Mouse (Mus musculus): ENCODE measurements at regions not wholly inside any gene's neighbourhood (a gene's known extent, or its start where the extent isn't known, plus 50 kb on each side); places are given as distances from the start of the nearest gene placed in this dataset.

DNA sequence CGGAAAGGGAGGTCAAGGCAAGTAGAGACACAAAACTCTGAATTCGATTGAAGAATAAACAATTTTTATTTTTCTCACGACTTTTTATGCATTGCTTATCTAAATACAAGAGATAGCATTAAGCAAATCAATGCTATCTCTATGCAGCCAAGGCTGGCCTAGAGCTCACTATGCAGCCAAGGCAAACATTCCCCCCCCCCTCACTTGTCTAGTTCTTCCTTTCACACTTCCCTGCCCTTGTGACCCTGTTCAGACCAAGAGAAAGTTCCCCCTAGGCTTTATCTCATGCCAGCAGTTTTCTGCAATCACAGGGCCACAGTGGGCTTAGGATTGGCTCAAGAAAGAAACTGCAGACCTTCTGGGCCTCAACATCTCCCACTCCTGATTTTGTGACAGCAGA is 417.9 kb upstream of the Rag2 start:
- DNase-seq, result no peak

DNA sequence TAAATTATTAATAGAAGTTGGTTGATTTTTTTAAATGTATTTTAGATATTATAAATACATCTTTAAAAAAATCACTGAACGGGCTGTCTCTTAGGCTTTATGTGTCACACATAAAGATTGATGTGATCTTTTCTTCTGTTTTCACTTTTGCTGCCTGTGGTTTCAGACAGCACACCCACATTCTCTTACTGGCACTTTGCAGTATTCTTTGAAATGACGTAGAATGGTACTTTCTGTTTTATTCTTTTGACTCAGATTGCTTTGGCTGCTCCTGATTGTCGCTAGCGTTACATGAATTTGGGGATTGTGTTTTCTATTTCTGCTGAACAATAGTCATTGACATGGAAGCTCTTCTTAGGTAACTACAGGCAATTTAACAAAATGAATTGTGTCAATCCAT is 415.4 kb upstream of the Rag2 start:
- DNase-seq, result no peak

DNA sequence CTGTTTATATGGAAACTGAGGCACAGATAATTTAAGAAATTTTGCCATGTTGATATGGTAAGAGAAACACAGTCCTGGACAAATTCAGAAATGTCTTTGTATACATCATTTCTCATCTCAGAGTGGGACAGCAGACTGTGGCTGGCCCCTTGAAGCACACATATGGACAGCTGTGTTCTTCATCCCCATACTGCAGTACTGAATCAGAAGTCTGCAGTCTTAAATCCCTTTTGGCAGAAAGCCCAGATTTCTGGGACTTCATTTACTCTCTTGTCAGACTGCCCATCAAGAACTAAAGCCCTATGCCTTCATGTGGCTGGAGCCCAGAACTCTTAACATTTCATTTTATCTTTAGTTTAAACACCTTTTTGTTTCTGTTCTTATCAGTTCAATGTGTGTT is 403.8 kb upstream of the Rag2 start:
- DNase-seq, result no peak

DNA sequence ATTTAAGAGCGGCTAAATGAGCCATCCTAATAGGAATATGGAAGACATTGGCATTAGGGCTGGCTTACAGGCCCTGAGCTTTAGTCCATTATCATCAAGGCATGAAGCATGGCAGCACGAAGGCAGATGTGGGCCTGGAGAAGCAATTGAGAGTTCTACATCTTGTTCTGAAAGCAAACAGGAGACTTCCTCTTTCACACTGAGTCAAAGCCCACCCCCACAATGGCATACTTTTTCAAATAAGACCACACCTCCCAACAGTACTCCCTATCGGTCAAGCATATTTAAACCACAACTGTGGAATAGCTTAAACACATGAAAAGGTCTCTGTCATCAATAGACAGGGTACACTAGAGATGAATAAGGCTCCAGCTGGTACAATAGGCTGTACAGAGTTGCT is 381.5 kb upstream of the Rag2 start:
- DNase-seq, result no peak

DNA sequence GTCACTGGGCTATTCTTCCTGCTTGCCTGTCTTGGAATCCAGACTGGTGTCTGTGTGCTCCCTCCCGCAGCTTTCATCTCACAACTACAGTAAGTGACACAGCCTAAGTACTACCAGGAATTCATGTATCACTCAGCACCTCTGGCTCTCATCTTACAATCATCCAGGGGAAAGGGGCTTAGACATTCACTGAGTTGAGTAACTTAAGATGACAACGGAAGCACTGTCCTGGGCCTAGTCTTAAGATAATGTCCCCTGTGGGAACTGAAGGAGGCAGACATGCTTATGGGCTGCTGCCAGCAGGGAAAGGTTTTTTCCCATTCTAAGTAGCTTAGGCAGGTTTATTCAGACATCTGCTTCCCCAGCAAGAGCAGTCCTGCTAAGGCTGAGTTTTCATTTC is 377.4 kb upstream of the Rag2 start:
- DNase-seq, result no peak

DNA sequence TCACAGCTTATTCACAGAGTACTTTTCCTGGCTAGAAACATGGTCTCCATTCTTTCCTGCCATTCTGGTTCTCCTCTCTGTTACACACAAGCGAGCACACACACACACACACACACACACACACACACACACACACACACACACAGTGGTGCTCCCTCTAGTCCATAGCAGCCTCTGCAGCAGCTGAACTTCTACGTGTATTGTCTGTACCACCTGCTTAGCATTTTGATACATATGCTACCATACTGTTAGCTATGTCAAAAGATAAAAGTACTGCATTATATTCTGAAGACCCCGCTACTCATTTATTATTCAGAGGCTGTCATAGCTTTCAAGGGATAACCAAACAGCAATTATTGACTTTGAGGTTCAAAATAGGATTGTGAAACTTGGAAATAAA is 372.3 kb upstream of the Rag2 start:
- no peak for DNase-seq

DNA sequence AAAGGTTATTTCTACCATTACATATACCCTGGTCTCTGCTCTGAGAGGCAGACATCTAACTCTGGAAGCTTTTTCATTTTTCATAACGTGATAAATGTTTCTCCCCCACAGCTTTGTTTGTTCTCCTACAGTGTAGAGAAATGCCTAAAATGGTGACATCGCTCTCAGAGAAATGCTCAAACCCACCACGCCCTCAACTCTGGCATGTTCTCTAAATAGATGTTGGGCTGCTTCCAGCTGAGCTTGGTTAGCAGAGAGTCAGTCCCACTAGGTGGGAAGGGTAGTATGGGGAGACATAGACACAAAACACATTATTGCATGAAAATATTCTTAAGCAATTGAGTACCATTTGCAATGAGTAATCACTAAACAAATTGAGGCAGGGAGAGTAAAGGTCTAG is 368.1 kb upstream of the Rag2 start:
- DNase-seq, result peak; percentile 27

DNA sequence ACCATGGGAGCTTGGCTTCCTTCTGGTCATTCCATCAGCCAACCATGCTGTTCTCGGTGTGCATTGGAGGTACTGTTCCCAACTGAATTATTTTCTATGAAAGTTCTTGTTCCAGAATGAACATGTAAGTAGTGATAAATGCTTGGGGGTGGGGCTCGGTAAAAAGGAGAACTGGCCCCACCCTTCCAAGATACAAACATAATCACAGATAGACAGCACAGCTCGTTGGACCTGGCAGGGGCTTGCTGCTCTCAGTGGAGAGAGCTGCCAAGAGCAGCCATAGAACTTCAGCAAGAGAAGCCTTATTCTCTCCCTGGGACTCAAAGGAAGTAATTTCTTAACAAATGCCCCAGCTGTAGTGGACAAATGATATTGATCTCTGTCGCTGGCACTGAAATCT is 360.6 kb upstream of the Rag2 start:
- DNase-seq, result no peak

DNA sequence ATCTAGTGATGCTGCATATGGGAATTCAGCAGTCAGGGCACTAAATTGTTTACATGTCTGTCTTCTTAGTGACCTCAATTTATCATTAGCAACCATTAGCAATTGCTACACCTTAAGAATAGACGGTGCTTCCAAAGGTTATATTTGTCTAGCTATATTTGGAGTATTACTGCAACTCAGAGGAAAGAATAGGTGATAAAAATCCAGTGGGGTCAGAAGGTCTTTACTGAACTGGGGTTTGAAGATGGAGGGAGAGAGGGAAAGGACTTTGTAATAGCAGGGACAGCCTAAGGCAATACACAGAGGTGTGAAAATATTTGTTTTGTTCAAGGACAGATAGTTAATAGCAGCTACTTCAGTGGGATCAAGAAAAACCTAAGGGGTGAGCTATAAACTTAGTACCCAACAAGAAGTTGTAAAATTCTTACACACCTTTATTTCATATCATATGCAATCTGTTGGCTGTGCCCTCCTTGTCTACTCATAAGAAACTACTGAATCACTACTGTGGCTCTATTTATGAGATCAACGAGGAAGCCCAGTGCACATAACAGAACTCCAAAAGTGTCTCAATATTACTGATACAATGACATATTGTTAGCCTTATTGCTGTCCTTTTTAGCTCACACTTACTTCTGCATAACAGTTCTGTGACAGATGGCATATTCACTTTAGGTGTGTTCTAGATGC is 357.7 kb upstream of the Rag2 start:
- no peak for DNase-seq

DNA sequence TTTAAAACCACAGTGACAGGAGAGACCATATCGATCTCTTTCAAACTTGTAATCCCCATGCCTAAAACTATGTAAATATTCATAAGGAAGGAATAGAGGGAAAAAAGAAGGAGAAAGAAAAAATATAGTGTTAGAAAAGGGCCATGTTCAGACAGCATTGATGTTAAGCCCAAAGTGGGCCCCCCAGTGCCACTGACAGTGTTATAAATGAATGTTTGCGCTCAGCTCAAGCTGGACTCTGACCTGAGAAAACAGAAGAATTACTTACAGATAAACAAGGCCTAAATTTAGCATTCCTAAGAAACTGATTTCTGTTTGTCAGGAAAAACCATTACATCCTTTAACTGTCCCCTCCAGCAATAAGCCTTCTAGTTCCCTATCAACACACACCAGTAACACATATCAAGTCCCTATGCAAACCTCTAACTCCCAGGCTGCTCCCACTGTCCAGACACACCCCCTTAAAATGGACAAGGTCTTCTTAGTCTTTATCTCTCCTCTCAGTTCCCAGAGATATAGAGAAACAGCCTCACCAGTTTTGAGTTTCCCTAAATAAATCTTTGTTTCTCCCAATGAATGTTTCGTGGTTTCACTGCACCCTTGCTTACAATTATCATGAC is 350.4 kb upstream of the Rag2 start:
- DNase-seq, result no peak

DNA sequence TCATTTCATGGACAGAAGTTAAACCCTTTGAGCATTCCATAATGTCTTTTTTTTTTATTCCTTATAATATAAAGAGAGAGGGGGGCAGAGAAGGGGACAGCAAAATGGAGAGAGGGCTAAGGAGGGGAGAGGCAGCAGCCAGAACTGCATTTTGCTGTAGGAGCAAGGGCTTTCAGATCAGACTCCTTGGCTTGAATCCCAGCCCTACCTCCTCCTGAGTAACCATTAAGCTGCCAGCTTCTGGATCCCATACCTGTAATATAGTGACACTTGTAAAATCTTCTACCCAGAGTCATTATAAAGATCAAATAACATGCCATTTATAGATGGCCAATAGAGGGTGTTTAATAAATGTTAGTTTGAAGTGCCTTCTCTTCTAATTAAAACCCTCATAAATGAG is 339.6 kb upstream of the Rag2 start:
- DNase-seq, result no peak

DNA sequence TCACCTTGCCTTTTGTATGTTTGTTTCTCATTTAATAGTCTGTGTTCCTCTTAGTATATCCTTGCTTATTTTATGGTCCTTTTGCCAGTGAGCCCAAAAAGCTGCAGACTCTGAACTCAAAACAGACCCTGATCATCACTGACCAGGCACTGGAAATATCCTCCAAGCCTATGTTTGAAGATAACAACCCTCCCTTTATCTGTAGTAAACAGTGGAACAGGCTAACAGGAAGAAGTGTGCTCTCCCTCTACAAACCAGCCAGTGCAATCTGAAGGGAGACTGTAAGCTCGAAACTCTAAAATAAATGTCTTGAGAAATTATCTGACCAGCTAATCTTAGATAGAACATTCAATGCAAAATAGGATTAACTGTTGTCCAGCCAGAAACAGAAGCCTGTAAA is 336.4 kb upstream of the Rag2 start:
- no peak for DNase-seq

DNA sequence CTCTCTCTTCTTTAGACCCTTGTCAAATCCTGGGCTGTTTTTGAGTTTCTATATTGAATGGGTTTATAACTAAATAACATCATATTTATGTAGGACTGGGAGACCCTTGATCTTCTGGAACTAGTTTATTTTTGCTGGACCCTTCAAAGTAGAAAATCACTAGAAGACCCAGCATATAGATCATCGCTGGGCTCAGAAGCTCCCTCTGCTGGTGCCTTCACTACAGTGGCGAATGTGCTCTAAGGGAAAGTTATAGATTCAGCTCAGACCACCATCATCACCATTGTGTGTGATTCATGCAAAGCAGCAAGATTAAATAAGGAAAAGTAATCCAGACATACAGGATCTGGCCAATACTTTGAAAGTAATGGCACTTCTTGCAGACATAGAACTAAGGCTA is 335.4 kb upstream of the Rag2 start:
- DNase-seq, result peak; percentile 12

DNA sequence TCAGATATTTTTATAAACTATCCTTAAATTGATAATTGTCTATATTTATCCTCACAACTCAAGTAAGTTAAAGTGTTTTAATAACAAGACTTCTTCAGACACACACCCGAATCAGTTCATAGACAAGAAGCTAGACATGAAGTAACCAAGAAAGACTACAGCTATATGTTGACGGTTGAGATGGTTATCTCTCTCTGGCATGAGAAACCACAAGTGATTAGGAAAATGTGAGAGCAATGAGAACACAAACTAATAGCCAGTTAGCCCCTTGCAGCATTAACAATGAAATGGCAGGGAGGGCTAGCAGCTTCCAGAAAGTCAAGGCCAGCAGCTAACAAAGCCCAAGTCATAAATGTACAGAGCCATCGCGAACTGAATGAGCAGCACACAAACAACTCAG is 333.8 kb upstream of the Rag2 start:
- DNase-seq, result no peak

DNA sequence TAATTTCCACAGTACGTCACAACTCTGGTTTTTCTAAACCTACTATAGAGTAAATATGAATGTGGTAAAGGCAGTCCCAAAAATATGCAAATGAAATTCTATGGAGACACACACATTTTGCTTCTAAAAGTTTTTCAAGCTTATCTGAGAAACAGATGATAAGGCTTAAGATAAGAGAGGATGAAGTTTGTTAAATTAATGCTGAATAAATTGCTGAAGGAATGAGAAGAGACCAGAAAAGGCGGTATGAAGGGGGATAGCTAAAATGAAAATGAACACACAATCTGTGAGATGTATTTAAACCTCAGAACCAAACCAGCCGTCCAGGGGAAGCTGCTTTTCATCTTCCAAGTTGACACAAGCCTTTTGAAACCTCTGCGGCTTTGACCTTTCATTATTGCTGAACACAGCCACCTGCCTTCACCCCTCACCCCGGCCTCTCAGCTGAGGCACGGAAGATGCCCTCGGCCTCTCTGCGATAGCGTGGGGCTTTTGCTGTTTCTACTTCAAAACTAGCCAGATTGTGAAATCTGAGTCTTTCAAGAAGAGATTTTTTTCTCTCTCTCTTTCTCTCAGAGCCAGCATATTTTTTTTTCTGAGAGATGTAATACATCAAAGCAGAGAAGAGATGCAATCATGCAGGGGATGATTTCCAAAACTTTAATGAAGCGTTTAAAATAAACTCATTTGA is 328.7 kb upstream of the Rag2 start:
- DNase-seq, result no peak

DNA sequence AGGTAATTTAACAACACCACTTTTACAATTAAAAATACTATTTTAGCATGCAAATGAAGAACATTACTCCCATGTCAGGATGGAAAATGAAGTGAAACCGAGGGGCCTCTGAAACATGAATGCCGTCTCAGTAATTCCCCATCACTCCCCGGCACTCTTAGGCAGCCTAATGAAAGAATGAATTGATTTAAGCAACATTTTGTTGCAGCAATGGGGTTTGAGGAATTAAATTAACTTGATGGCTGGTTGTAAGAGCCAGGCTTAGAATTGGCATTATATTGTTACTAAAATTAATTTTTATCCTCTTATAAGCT is 328.2 kb upstream of the Rag2 start:
- no peak for DNase-seq

DNA sequence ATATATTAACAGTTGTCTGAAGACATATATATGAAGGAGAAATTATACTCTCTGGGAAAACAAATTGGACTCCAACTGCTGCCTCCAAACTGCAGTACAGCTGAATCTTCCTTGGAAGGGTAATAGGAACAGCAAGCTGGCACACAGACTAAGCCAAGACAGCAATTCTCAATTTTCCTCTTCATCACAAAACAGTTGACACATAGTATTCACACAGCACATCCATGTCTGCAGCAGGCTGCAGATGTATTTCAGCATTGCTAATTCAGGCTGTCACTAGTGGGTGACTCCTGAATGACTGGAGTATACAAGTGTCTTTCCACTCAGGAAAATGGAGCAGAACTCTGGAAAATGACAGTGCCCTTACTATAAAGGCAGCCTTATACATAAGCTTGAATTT is 327.7 kb upstream of the Rag2 start:
- no peak for DNase-seq

DNA sequence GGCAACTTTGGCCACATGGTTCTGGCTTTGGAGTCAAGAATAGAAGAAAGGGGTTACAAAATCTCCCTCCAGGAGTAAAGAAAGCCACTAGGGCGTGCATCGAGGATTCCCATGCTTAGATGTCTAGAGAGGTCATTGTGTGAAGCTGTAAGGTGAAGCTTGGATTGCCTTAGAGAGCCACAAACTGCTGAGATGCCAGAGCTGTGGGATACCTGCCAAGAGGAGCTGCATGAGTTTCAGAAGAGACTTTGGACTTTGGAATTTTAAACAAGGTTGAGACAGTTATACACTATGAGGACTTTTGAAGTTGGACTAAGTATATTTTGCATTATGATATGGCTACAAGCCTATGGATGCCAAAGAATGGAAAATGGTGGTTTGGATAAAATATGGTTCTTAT is 325.4 kb upstream of the Rag2 start:
- DNase-seq, result no peak

DNA sequence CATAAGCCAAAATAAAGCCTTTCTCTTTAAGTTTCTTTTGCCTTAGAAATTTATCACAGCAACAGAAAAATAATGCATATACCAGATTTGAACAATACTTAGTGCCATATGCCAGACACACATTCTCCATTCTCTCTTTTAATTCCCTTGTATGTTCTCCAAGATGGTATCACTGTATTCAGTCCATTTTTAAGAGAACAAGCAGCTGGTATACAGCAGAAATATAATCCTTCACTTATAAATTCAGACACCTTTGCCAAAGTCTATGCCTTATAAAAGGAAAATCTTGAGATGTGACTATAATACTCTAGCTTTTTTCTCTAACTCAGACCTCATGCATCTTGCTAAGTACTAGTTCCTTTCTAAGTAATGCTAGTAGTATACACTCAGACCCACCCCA is 324.4 kb upstream of the Rag2 start:
- DNase-seq, result no peak

DNA sequence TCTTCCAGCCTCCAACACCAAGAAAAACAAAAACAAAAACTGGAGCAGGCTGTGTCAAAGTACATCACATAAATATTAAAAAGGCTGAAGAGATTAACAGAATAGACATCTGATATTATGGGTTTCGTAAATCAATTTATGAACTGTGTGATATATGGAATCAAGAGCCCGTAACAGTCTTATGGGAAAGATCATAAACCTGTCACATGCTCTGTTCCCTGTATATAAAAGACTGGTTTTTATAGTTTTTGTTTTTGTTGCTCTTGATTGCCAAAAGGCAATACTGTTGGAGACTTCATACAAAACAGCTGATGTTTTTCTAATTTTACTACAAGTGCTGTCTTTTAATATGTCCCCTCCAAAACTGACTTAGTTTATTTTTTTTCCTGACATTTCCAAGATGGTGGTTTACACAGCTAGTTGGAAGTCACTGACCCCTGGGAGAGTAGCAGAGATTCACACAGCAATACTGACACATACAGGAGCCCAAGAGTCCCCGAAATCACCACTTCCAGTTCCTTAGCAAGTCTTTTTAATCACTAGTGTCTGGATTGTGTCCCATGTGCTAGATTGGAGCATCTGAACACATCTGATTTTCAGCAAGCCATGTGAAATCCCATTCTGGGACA is 303.1 kb upstream of the Rag2 start:
- no peak for DNase-seq

DNA sequence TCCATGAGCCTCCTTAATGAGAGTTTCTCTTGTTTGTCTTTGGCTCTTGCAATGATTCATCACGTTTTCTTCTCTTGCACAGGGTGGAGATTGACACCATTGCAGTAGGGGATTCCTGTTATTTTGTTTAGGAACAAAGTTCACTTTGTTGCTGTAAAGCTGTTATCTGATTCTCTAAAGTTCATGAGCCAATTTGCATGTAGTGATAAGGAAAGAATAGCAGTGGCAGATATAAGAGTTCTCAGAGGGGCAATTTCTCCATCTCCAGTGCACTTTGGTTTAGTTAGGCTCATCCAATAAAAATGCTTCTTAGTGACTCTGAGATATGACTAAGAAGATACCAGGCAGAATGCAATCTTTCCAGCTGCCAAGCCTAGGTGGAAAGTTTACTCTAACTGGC is 267.8 kb upstream of the Rag2 start:
- no peak for DNase-seq

DNA sequence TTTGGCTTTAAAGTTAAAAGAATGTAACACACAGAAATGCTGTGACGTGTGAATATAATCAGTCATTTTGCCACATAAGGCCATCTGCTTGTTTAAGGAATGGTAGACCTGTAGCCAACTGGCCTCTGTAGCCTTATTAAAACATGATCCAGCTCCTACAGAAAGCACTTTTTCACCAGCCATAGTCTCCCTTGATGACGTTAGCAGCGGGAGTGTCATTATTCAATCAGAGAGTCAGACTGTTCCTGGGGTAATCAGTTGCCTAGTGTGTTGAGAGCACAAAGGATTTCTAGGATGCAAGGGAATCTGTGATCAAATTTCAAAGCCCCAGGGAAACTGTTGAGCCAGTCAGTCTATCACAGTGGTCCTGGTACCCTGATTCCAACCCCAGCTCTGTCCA is 260.3 kb upstream of the Rag2 start:
- no peak for DNase-seq

DNA sequence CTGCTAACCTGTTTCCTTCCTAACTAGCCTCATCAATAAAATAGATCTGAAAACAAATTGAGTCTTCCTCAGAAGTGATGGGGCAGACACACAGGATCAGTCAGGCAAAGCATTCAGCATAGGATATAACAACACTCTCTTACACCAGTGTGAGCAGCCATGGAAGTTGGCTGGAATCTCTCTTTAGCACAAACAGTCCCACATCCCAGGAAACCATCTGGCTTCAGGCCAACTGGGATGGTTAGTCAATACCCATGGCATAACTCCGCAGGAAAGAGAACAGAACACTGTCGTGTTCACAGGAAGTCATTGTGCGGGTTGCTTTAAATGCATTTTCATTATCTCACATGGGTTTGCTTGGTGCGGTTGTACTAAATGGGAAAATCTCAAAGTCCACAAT is 256.2 kb upstream of the Rag2 start:
- no peak for DNase-seq
